Comparison of ENCODE assay signal across 28 mouse cellular contexts in the genomic region with DNA sequence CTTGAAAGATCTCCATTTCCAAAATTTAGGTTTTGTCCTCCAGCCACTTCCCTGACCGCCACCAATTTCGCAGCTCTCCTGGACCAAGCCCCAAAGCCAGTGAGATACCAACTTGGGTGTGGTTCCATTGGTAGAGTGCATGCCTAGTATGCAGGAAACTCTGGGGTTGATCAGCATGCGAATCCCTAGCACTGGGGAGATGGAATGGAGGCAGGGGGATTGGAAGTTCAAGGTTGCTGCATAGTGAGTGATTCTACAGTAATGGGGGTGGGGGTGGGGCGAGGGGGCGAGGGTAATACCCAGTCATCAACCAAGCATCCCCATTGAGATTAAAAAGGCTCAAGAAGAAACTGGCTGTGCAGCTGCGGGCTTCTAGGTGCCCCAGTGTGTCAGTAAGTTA. TPM values are rescaled to one million over a fixed set of nuclear protein-coding genes. Genes with fewer than 3 reads are reported as not detected.
DNase-seq lines count a peak whose midpoint lies in the region; ATAC-seq and TF ChIP-seq lines count a peak whose summit lies in the region.
"Had no signal": no experiment of that assay in that cellular context is flagged by ENCODE, and none has a peak within 500 bp of the region (broad histone marks: within the 10 kb centered on the region; RNA-seq: fewer than 3 reads in every experiment).

No protein-coding gene starts in this region.

- ATAC-seq in midbrain, embryonic 11.5 days (ENCODE audit: low FRiP score): no peak
- no peak for ATAC-seq in midbrain, embryonic 15.5 days (replicated peaks)
- ATAC-seq in heart, embryonic 11.5 days (replicated peaks; ENCODE audit: insufficient number of reproducible peaks, low FRiP score, low TSS enrichment): no peak
- ATAC-seq: forebrain, embryonic 14.5 days; forebrain, postnatal 0 days; hindbrain, embryonic 16.5 days; intestine, embryonic 15.5 days had no signal

- in situ Hi-C loops in ES-E14 (cut with MboI; ENCODE audit: low sequenced_read_pairs in 2 of 2, unreplicated experiment in 2 of 2): loop anchor here in 1 of 2 experiments (25.0 kb wide), 1 partner anchor 1495 kb away; a partner anchor contains a TSS

- 3% methylated on average over 6 of the region's 6 CpGs for WGBS in midbrain, embryonic 11.5 days
- 3% methylated on average over 6 of the region's 6 CpGs for WGBS in midbrain, embryonic 15.5 days
- WGBS in embryonic facial prominence, embryonic 10.5 days: 4% methylated on average over 6 of the region's 6 CpGs
- WGBS in heart, embryonic 11.5 days (ENCODE audit: insufficient replicate concordance): 5% methylated on average over 6 of the region's 6 CpGs

- no peaks in the 10 kb centered on the region for H3K4me1 ChIP-seq in midbrain, embryonic 11.5 days (ENCODE audit: control insufficient read depth, insufficient read depth, low read length)
- 0 out of 2 replicates have a peak, but pooled peaks cover 2% of the 10 kb centered on the region for H3K4me1 ChIP-seq in midbrain, embryonic 15.5 days
- H3K4me1 ChIP-seq in ES-E14 (ENCODE audit: control insufficient read depth in 2 of 2, insufficient read depth in 2 of 2, low read length in 2 of 2, poor library complexity in 1 of 2): peaks cover 5 to 9% of the 10 kb centered on the region in 2 experiments; a peak in 3 of 4 replicates
- H3K4me1 ChIP-seq in embryonic facial prominence, embryonic 10.5 days: peaks cover 35% of the 10 kb centered on the region
- no peaks in the 10 kb centered on the region for H3K4me1 ChIP-seq in heart, embryonic 11.5 days (ENCODE audit: control insufficient read depth, insufficient read depth, low read length)

- DNase-seq in midbrain, embryonic 11.5 days (ENCODE audit: low spot score, missing footprints): peak; percentile 88
- DNase-seq in ES-E14 (ENCODE audit: low read depth, low spot score): peak; percentile 60
- DNase-seq in embryonic facial prominence, embryonic 10.5 days (ENCODE audit: low spot score): peak; percentile 18
- DNase-seq in gastrocnemius, adult 8-10 months (ENCODE audit: low spot score in 2 of 2): no peak
- DNase-seq: adrenal gland, postnatal 10 days; adrenal gland, postnatal 36 days; B cell, adult 2 months; cerebellum, adult 18-20 months; cerebellum, adult 9-10 months; cerebellum, postnatal 14 days; forebrain, postnatal 0 days; gastrocnemius, adult 2 months; gastrocnemius, postnatal 25 days; heart, adult 18-20 months; heart, postnatal 14 days; heart, postnatal 4 days; kidney, adult 11 months had no signal

- no peak overlapping the region for H3K4me3 ChIP-seq in midbrain, embryonic 11.5 days (ENCODE audit: low read depth, low read length)
- no peak overlapping the region for H3K4me3 ChIP-seq in midbrain, embryonic 15.5 days
- H3K4me3 ChIP-seq in ES-E14 (ENCODE audit: insufficient read depth in 1 of 2, low read depth in 1 of 2, low read length in 2 of 2, poor library complexity in 1 of 2, severe bottlenecking in 1 of 2): peak overlapping the region; percentile 20 to 33; a peak in 3 of 4 replicates
- no peak overlapping the region for H3K4me3 ChIP-seq in embryonic facial prominence, embryonic 10.5 days
- no peak overlapping the region for H3K4me3 ChIP-seq in heart, embryonic 11.5 days (ENCODE audit: low read depth, low read length)
- H3K4me3 ChIP-seq: embryonic facial prominence, embryonic 12.5 days; embryonic facial prominence, embryonic 15.5 days; gastrocnemius, adult 2 months; hindbrain, embryonic 13.5 days; intestine, embryonic 15.5 days had no signal

- H3K36me3 ChIP-seq in midbrain, embryonic 11.5 days (ENCODE audit: control insufficient read depth, insufficient read depth, low read length): no peaks in the 10 kb centered on the region
- H3K36me3 ChIP-seq in midbrain, embryonic 15.5 days (replicated peaks): no peaks in the 10 kb centered on the region
- H3K36me3 ChIP-seq in ES-E14 (ENCODE audit: control insufficient read depth, insufficient read depth, low read length, poor library complexity, severe bottlenecking): no peaks in the 10 kb centered on the region
- H3K36me3 ChIP-seq in embryonic facial prominence, embryonic 10.5 days (replicated peaks): 0 out of 2 replicates have a peak, but pooled peaks cover 2% of the 10 kb centered on the region
- H3K36me3 ChIP-seq in heart, embryonic 11.5 days (ENCODE audit: control insufficient read depth, insufficient read depth, low read length): no peaks in the 10 kb centered on the region
- H3K36me3 ChIP-seq: embryonic facial prominence, embryonic 12.5 days; embryonic facial prominence, embryonic 15.5 days; heart, embryonic 13.5 days; hindbrain, embryonic 13.5 days; intestine, embryonic 15.5 days had no signal

- H3K27ac ChIP-seq in midbrain, embryonic 11.5 days (ENCODE audit: low read depth, low read length): no peak overlapping the region
- no peak overlapping the region for H3K27ac ChIP-seq in midbrain, embryonic 15.5 days
- peak overlapping the region; percentile 56; the same call in 1 of the 2 replicates for H3K27ac ChIP-seq in ES-E14 (ENCODE audit: insufficient read depth, low read depth, low read length, poor library complexity, severe bottlenecking)
- no peak overlapping the region for H3K27ac ChIP-seq in embryonic facial prominence, embryonic 10.5 days (replicated peaks)
- no peak overlapping the region for H3K27ac ChIP-seq in heart, embryonic 11.5 days (ENCODE audit: low read depth, low read length)
- H3K27ac ChIP-seq: embryonic facial prominence, embryonic 12.5 days; embryonic facial prominence, embryonic 15.5 days; gastrocnemius, adult 2 months; heart, embryonic 13.5 days; hindbrain, embryonic 13.5 days; intestine, embryonic 15.5 days had no signal

- no peak overlapping the region for H3K9ac ChIP-seq in midbrain, embryonic 11.5 days (ENCODE audit: low read length)
- no peak overlapping the region for H3K9ac ChIP-seq in midbrain, embryonic 15.5 days
- H3K9ac ChIP-seq in ES-E14 (ENCODE audit: insufficient read depth, low read depth, low read length, poor library complexity, severe bottlenecking): no peak overlapping the region
- H3K9ac ChIP-seq in heart, embryonic 11.5 days (ENCODE audit: low read depth, low read length): no peak overlapping the region
- H3K9ac ChIP-seq: embryonic facial prominence, embryonic 12.5 days; embryonic facial prominence, embryonic 15.5 days; forebrain, postnatal 0 days; heart, embryonic 13.5 days; hindbrain, embryonic 13.5 days; intestine, embryonic 15.5 days had no signal

- peaks cover 86% of the 10 kb centered on the region for H3K27me3 ChIP-seq in midbrain, embryonic 11.5 days (ENCODE audit: control insufficient read depth, insufficient read depth, low read length)
- peaks cover 88% of the 10 kb centered on the region for H3K27me3 ChIP-seq in midbrain, embryonic 15.5 days (replicated peaks)
- peaks cover 93% of the 10 kb centered on the region for H3K27me3 ChIP-seq in embryonic facial prominence, embryonic 10.5 days (replicated peaks; ENCODE audit: low read depth, poor library complexity, severe bottlenecking)
- H3K27me3 ChIP-seq in heart, embryonic 11.5 days (ENCODE audit: control insufficient read depth, insufficient read depth, low read length): peaks cover 94% of the 10 kb centered on the region
- H3K27me3 ChIP-seq: CH12.LX had no signal

- no peak overlapping the region for H3K4me2 ChIP-seq in midbrain, embryonic 11.5 days
- no peak overlapping the region for H3K4me2 ChIP-seq in midbrain, embryonic 15.5 days
- H3K4me2 ChIP-seq in heart, embryonic 11.5 days: no peak overlapping the region
- H3K4me2 ChIP-seq: heart, embryonic 13.5 days; hindbrain, embryonic 13.5 days; intestine, embryonic 15.5 days had no signal

- no peaks in the 10 kb centered on the region for H3K9me3 ChIP-seq in midbrain, embryonic 11.5 days (ENCODE audit: control insufficient read depth, low read length)
- no peaks in the 10 kb centered on the region for H3K9me3 ChIP-seq in midbrain, embryonic 15.5 days
- H3K9me3 ChIP-seq in ES-E14 (ENCODE audit: control insufficient read depth, insufficient read depth, low read depth, low read length): no peaks in the 10 kb centered on the region
- no peaks in the 10 kb centered on the region for H3K9me3 ChIP-seq in embryonic facial prominence, embryonic 10.5 days
- no peaks in the 10 kb centered on the region for H3K9me3 ChIP-seq in heart, embryonic 11.5 days (replicated peaks; ENCODE audit: control insufficient read depth, low read length)
- H3K9me3 ChIP-seq: embryonic facial prominence, embryonic 12.5 days; embryonic facial prominence, embryonic 15.5 days; heart, embryonic 13.5 days; hindbrain, embryonic 13.5 days; intestine, embryonic 15.5 days had no signal

TF ChIP-seq in ES-E14, 5 proteins besides CTCF, POLR2A, EP300 and RAD21:
- no peak for TF ChIP-seq HCFC1 (IDR thresholded peaks at IDR 0.05; ENCODE audit: borderline replicate concordance, insufficient read depth, low read length)
- no peak for TF ChIP-seq ZC3H11A (IDR thresholded peaks at IDR 0.05; ENCODE audit: borderline replicate concordance, low read depth, low read length)
- no peak for TF ChIP-seq MAFK (IDR thresholded peaks at IDR 0.05; ENCODE audit: insufficient read depth, low read depth, low read length)
- TF ChIP-seq ZNF384 (IDR thresholded peaks at IDR 0.05; ENCODE audit: low read depth, low read length): no peak
- no peak for TF ChIP-seq CHD2 (IDR thresholded peaks at IDR 0.05; ENCODE audit: low read depth, low read length)

RNA-seq across cellular contexts. Expression of a gene that starts 13.1 kb away (rescaled TPM):
- polyA plus RNA-seq in midbrain, embryonic 11.5 days (2014; fragmentation: Nextera tagmentation; extraction: Ambion mirVana): 1.3 and 1.4 TPM in 2 replicates
- 2.9 and 4.7 TPM in 2 replicates for polyA plus RNA-seq in midbrain, embryonic 15.5 days (2015; fragmentation: Nextera tagmentation; extraction: Ambion mirVana)
- total RNA-seq in ES-E14 (2012; rRNA removed): 30.5 and 47.9 TPM in 2 replicates
- 58.3 and 64.8 TPM in 2 replicates for polyA plus RNA-seq in embryonic facial prominence, embryonic 10.5 days (2016; fragmentation: Nextera tagmentation; extraction: Ambion mirVana)
- 1 to 10 TPM; 1.5 to 5.8 (median 3.2) TPM for total RNA-seq in gastrocnemius, adult 8-10 months (2022)
- 12.8 and 14.5 TPM in 2 replicates for polyA plus RNA-seq in heart, embryonic 11.5 days (2014; fragmentation: Nextera tagmentation; extraction: Ambion mirVana)
- total RNA-seq: CH12.LX, MEL had no signal

Comparison
In these comparisons a context has a peak if more than half of its experiments do, and no peak if none do; other contexts are left out.
1. DNase-seq: peak in midbrain, embryonic 11.5 days (single experiment), ES-E14 (single experiment) and embryonic facial prominence, embryonic 10.5 days (single experiment); none in gastrocnemius, adult 8-10 months (0 of 2).
2. H3K4me3 ChIP-seq: peak in ES-E14 (2 of 2); none in midbrain, embryonic 11.5 days (single experiment), midbrain, embryonic 15.5 days (single experiment), embryonic facial prominence, embryonic 10.5 days (single experiment) and heart, embryonic 11.5 days (single experiment).